8 mouse cellular contexts compared by ENCODE assay signal in the genomic region with DNA sequence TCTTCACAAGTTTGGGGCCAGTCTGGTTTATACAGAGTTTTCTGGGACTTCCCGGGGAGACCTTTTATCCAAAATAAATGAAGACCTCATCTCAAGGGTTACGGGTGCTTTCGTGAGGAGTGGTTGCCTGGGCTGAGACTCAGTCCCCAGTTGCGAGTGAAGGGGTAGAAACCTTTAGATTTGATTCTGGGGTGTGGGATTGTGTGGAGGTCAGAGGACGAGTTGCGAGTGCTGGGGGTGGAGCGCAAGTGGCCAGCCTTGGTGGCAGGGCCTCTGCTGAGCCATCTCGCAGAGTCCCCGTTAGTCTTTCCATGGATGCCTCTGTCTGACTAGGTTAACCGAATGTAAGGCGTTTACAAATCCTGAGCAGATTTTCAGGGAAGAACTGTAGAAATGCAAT. TPM values are rescaled to one million over a fixed set of nuclear protein-coding genes. Genes with fewer than 3 reads are reported as not detected.
A peak's percentile ranks its signal among the peaks of the same experiment; 100 is the strongest.
DNase-seq lines count a peak whose midpoint lies in the region; ATAC-seq and TF ChIP-seq lines count a peak whose summit lies in the region.

No protein-coding gene starts in this region.

- no peaks in the 10 kb centered on the region for H3K27me3 ChIP-seq in forebrain, embryonic 15.5 days
- no peaks in the 10 kb centered on the region for H3K27me3 ChIP-seq in kidney, postnatal 0 days (ENCODE audit: insufficient read depth, low read length)
- H3K27me3 ChIP-seq in midbrain, embryonic 10.5 days (ENCODE audit: low read depth, poor library complexity, severe bottlenecking) = no peaks in the 10 kb centered on the region

- H3K9ac ChIP-seq in forebrain, embryonic 15.5 days (replicated peaks) = peak overlapping the region; percentile 94
- peak overlapping the region; percentile 95 for H3K9ac ChIP-seq in kidney, postnatal 0 days (ENCODE audit: low read depth, low read length)

- TF ChIP-seq CTCF in lung, adult 2 months (IDR thresholded peaks at IDR 0.05; ENCODE audit: insufficient read depth, low read length) = no peak
- TF ChIP-seq CTCF in bone marrow, adult 2 months (IDR thresholded peaks at IDR 0.05; ENCODE audit: control insufficient read depth, insufficient read depth, low read length) = no peak
- no peak for TF ChIP-seq CTCF in kidney, postnatal 0 days (IDR thresholded peaks at IDR 0.05; ENCODE audit: low read depth)

- H3K9me3 ChIP-seq in forebrain, embryonic 15.5 days = no peaks in the 10 kb centered on the region
- no peaks in the 10 kb centered on the region for H3K9me3 ChIP-seq in kidney, postnatal 0 days (replicated peaks; ENCODE audit: low read length)
- H3K9me3 ChIP-seq in midbrain, embryonic 10.5 days (replicated peaks) = no peaks in the 10 kb centered on the region

- peak overlapping the region; percentile 97 for H3K4me3 ChIP-seq in lung, adult 2 months (replicated peaks; ENCODE audit: extremely low read depth, low read depth, low read length)
- peak overlapping the region; percentile 78 for H3K4me3 ChIP-seq in bone marrow, adult 2 months (replicated peaks; ENCODE audit: control insufficient read depth, low read depth, low read length)
- H3K4me3 ChIP-seq in forebrain, embryonic 15.5 days = peak overlapping the region; percentile 72
- peak overlapping the region; percentile 91 for H3K4me3 ChIP-seq in kidney, postnatal 0 days (replicated peaks; ENCODE audit: low read depth, low read length)
- H3K4me3 ChIP-seq in midbrain, embryonic 10.5 days = peak overlapping the region; percentile 94

- peak overlapping the region; percentile 71 for H3K4me2 ChIP-seq in forebrain, embryonic 15.5 days (replicated peaks)
- H3K4me2 ChIP-seq in kidney, postnatal 0 days (ENCODE audit: low read length) = peak overlapping the region; percentile 62

- WGBS in lung, adult 2 months = 3% methylated on average over 11 of the region's 11 CpGs
- 4% methylated on average over 11 of the region's 11 CpGs for WGBS in bone marrow, adult 2 months
- WGBS in forebrain, embryonic 15.5 days = 1% methylated on average over 11 of the region's 11 CpGs
- WGBS in kidney, postnatal 0 days = 2% methylated on average over 11 of the region's 11 CpGs
- WGBS in midbrain, embryonic 10.5 days = 3% methylated on average over 11 of the region's 11 CpGs

- peaks cover 17% of the 10 kb centered on the region for H3K4me1 ChIP-seq in lung, adult 2 months (ENCODE audit: control insufficient read depth, insufficient read depth, low read length)
- H3K4me1 ChIP-seq in bone marrow, adult 2 months (ENCODE audit: control insufficient read depth, insufficient read depth, low read length) = no peaks in the 10 kb centered on the region; the same call in 1 of the 2 replicates
- H3K4me1 ChIP-seq in forebrain, embryonic 15.5 days = peaks cover 39% of the 10 kb centered on the region
- H3K4me1 ChIP-seq in kidney, postnatal 0 days (replicated peaks; ENCODE audit: insufficient read depth, low read length) = peaks cover 16% of the 10 kb centered on the region; the same call in 1 of the 2 replicates
- peaks cover 36% of the 10 kb centered on the region for H3K4me1 ChIP-seq in midbrain, embryonic 10.5 days

- no peak for DNase-seq in lung, adult 2 months
- no peak for DNase-seq in lung, postnatal 36 days
- no peak for DNase-seq in kidney, postnatal 0 days (ENCODE audit: low spot score)
- DNase-seq in midbrain, embryonic 10.5 days (ENCODE audit: low spot score) = no peak
- DNase-seq in layer of hippocampus, adult 18-20 months (ENCODE audit: low spot score in 2 of 2) = no peak
- no peak for DNase-seq in right cerebral cortex, adult 18-20 months

- H3K36me3 ChIP-seq in forebrain, embryonic 15.5 days = no peaks in the 10 kb centered on the region
- H3K36me3 ChIP-seq in kidney, postnatal 0 days (ENCODE audit: insufficient read depth, low read length) = no peaks in the 10 kb centered on the region
- H3K36me3 ChIP-seq in midbrain, embryonic 10.5 days = no peaks in the 10 kb centered on the region

- TF ChIP-seq POLR2A in lung, adult 2 months (IDR thresholded peaks at IDR 0.05; ENCODE audit: borderline replicate concordance, extremely low read depth, low read depth, low read length) = no peak
- TF ChIP-seq POLR2A in bone marrow, adult 2 months (IDR thresholded peaks at IDR 0.05; ENCODE audit: borderline replicate concordance, control insufficient read depth, low read depth, low read length) = no peak

- no peak overlapping the region for H3K27ac ChIP-seq in bone marrow, adult 2 months (ENCODE audit: control insufficient read depth, insufficient read depth, low read depth, low read length, poor library complexity)
- peak overlapping the region; percentile 94 for H3K27ac ChIP-seq in forebrain, embryonic 15.5 days (replicated peaks)
- peak overlapping the region; percentile 97 for H3K27ac ChIP-seq in kidney, postnatal 0 days
- H3K27ac ChIP-seq in midbrain, embryonic 10.5 days (replicated peaks) = peak overlapping the region; percentile 100

- peak; percentile 20; the same call in 1 of the 2 replicates for ATAC-seq in forebrain, embryonic 15.5 days (replicated peaks)
- 0 out of 2 replicates have a peak, but pooled peaks have one; percentile 6 for ATAC-seq in kidney, postnatal 0 days (replicated peaks; ENCODE audit: low FRiP score, low read depth)

RNA-seq across cellular contexts. Expression of gene Siah1a, which starts 0.8 kb away (rescaled TPM):
- 21.3 and 27.5 TPM in 2 replicates for polyA plus RNA-seq in lung, adult 2 months (2012; rRNA removed)
- 5.4 and 7.8 TPM in 2 replicates for polyA plus RNA-seq in bone marrow, adult 2 months (2011; ENCODE audit: insufficient read depth, insufficient read length, low replicate concordance, missing spikeins)
- polyA plus RNA-seq in forebrain, embryonic 15.5 days (2015; fragmentation: Nextera tagmentation; extraction: Ambion mirVana) = 108 and 112 TPM in 2 replicates
- polyA plus RNA-seq in kidney, postnatal 0 days (2015; fragmentation: Nextera tagmentation; extraction: Ambion mirVana) = 48.0 and 50.1 TPM in 2 replicates
- polyA plus RNA-seq in midbrain, embryonic 10.5 days (2016; fragmentation: Nextera tagmentation; extraction: Ambion mirVana) = 55.1 and 56.8 TPM in 2 replicates
- 10 to 100 TPM; 29.1 to 29.2 TPM for total RNA-seq in layer of hippocampus, adult 18-20 months (2021)

RNA-seq across cellular contexts. Expression of gene Gm10638, which starts 1.0 kb away (rescaled TPM):
- polyA plus RNA-seq in lung, adult 2 months (2012; rRNA removed) = 3.9 and 5.4 TPM in 2 replicates
- polyA plus RNA-seq in bone marrow, adult 2 months (2011; ENCODE audit: insufficient read depth, insufficient read length, low replicate concordance, missing spikeins) = not detected in 2 replicates
- 8.7 and 12.0 TPM in 2 replicates for polyA plus RNA-seq in forebrain, embryonic 15.5 days (2015; fragmentation: Nextera tagmentation; extraction: Ambion mirVana)
- polyA plus RNA-seq in kidney, postnatal 0 days (2015; fragmentation: Nextera tagmentation; extraction: Ambion mirVana) = 6.5 and 6.9 TPM in 2 replicates
- polyA plus RNA-seq in midbrain, embryonic 10.5 days (2016; fragmentation: Nextera tagmentation; extraction: Ambion mirVana) = 4.7 and 5.6 TPM in 2 replicates
- 1 to 10 TPM; 2.6 to 3.6 TPM for total RNA-seq in layer of hippocampus, adult 18-20 months (2021)
